Mouse (Mus musculus) MEL (cell line): Measurements from ENCODE around the gene Cox5a. TPM values are rescaled to one million over a fixed set of nuclear protein-coding genes. Genes with fewer than 3 reads are reported as not detected.
A peak's percentile ranks its signal among the peaks of the same experiment; 100 is the strongest.

Source experiments
- DNase-seq: peaks from one replicate; pipeline ENCODE4 v3.0.0; 2011; ENCODE audit warnings: low read depth, low spot score
- H3K27ac ChIP-seq: 2 replicates; pipeline ENCODE4 v1.5.1; 2012; ENCODE audit warnings: low read depth, mild to moderate bottlenecking, control low read depth, low read length, moderate library complexity; ENCODE audit not compliant: control insufficient read depth
- H3K27me3 ChIP-seq, 2 experiments: fragments of 150-350 bp in 1 of 2; sonication (generic) in 1 of 2; 2 replicates each; pipeline ENCODE4 v1.6.1; 2012; ENCODE audit warnings: low read length in 2 of 2, mild to moderate bottlenecking in 2 of 2, improper control_type of control experiment in 1 of 2, moderate library complexity in 1 of 2; ENCODE audit not compliant: insufficient read depth in 2 of 2, control insufficient read depth in 1 of 2
- H3K36me3 ChIP-seq, 2 experiments: 2 replicates each; pipeline ENCODE4 v1.6.1; 2012 to 2014; ENCODE audit warnings: low read length in 2 of 2, improper control_type of control experiment in 1 of 2, inconsistent platforms in 1 of 2, mild to moderate bottlenecking in 1 of 2; ENCODE audit not compliant: insufficient read depth in 2 of 2, control insufficient read depth in 1 of 2
- H3K4me1 ChIP-seq, 2 experiments: fragments of 150-350 bp in 1 of 2; sonication (generic) in 1 of 2; 2 replicates each; pipeline ENCODE4 v1.6.1; 2012; ENCODE audit warnings: low read length in 2 of 2, improper control_type of control experiment in 1 of 2, mild to moderate bottlenecking in 1 of 2; ENCODE audit not compliant: insufficient read depth in 2 of 2, control insufficient read depth in 1 of 2
- H3K4me3 ChIP-seq, 2 experiments: fragments of 150-350 bp in 1 of 2; sonication (generic) in 1 of 2; 2 replicates each; pipeline ENCODE4 v1.5.1; 2012; ENCODE audit warnings: low read depth in 2 of 2, low read length in 2 of 2, mild to moderate bottlenecking in 2 of 2, moderate library complexity in 2 of 2, control low read depth in 1 of 2, improper control_type of control experiment in 1 of 2; ENCODE audit not compliant: control insufficient read depth in 1 of 2, insufficient read depth in 1 of 2
- H3K79me2 ChIP-seq: 2 replicates; pipeline ENCODE4 v1.6.1; 2012; ENCODE audit warnings: mild to moderate bottlenecking, low read length, moderate library complexity; ENCODE audit not compliant: control insufficient read depth, poor library complexity, insufficient read depth
- H3K9ac ChIP-seq: 2 replicates; pipeline ENCODE4 v1.6.1; 2012; ENCODE audit warnings: low read depth, mild to moderate bottlenecking, control low read depth, low read length, moderate library complexity; ENCODE audit not compliant: control insufficient read depth, poor library complexity, severe bottlenecking
- H3K9me3 ChIP-seq: fragments of 150-350 bp; sonication (generic); replicated peaks from 2 replicates; pipeline ENCODE4 v1.6.1; 2012; ENCODE audit warnings: mild to moderate bottlenecking, low read length, improper control_type of control experiment, moderate library complexity; ENCODE audit not compliant: insufficient read depth
- BHLHE40 ChIP-seq: IDR thresholded peaks from 2 replicates; pipeline ENCODE4 v1.6.1; 2012; ENCODE audit warnings: low read depth, mild to moderate bottlenecking, inconsistent platforms, low read length, improper control_type of control experiment, borderline replicate concordance
- CHD1 ChIP-seq: IDR thresholded peaks from 2 replicates; pipeline ENCODE4 v1.6.1; 2012; ENCODE audit warnings: low read depth, mild to moderate bottlenecking, inconsistent platforms, low read length, improper control_type of control experiment
- CTCF ChIP-seq, 3 experiments: IDR thresholded peaks in 2 of 3; conservative IDR thresholded peaks in 1 of 3; 2 replicates each; pipeline ENCODE4 v1.5.1; 2011 to 2012; ENCODE audit warnings: low read length in 3 of 3, low read depth in 2 of 3, mild to moderate bottlenecking in 2 of 3, improper control_type of control experiment in 1 of 3, inconsistent platforms in 1 of 3, mixed read lengths in 1 of 3, moderate library complexity in 1 of 3; ENCODE audit not compliant: control insufficient read depth in 1 of 3, insufficient read depth in 1 of 3, poor library complexity in 1 of 3, severe bottlenecking in 1 of 3
- E2F4 ChIP-seq: IDR thresholded peaks from 2 replicates; pipeline ENCODE4 v1.6.1; 2011; ENCODE audit warnings: low read depth, low read length, improper control_type of control experiment, borderline replicate concordance
- ELF1 ChIP-seq: IDR thresholded peaks from 2 replicates; pipeline ENCODE4 v1.6.1; 2014; ENCODE audit warnings: low read depth, mild to moderate bottlenecking, inconsistent platforms, low read length, improper control_type of control experiment, moderate library complexity
- EP300 ChIP-seq, 2 experiments: IDR thresholded peaks; 2 replicates each; pipeline ENCODE4 v1.6.1; 2011; ENCODE audit warnings: improper control_type of control experiment in 2 of 2, low read length in 2 of 2, low read depth in 1 of 2, mild to moderate bottlenecking in 1 of 2
- ETS1 ChIP-seq: IDR thresholded peaks from 2 replicates; pipeline ENCODE4 v1.6.1; 2012; ENCODE audit warnings: low read depth, mild to moderate bottlenecking, inconsistent platforms, low read length, improper control_type of control experiment, moderate library complexity
- GABPA ChIP-seq: IDR thresholded peaks from 2 replicates; pipeline ENCODE4 v1.6.1; 2012; ENCODE audit warnings: low read depth, mild to moderate bottlenecking, inconsistent platforms, low read length, improper control_type of control experiment, moderate library complexity
- GATA1 ChIP-seq: IDR thresholded peaks from 2 replicates; pipeline ENCODE4 v1.6.1; 2011; ENCODE audit warnings: low read depth, low read length, improper control_type of control experiment
- HCFC1 ChIP-seq: IDR thresholded peaks from 2 replicates; pipeline ENCODE4 v1.6.1; 2012; ENCODE audit warnings: low read depth, mild to moderate bottlenecking, inconsistent platforms, low read length, improper control_type of control experiment, moderate library complexity
- JUND ChIP-seq: IDR thresholded peaks from 2 replicates; pipeline ENCODE4 v1.6.1; 2011; ENCODE audit warnings: low read depth, mild to moderate bottlenecking, improper control_type of control experiment, low read length
- KAT2A ChIP-seq: conservative IDR thresholded peaks from 2 replicates; pipeline ENCODE4 v1.6.1; 2012; ENCODE audit warnings: low read depth, low read length, improper control_type of control experiment, inconsistent platforms
- MAFK ChIP-seq: IDR thresholded peaks from 2 replicates; pipeline ENCODE4 v1.6.1; 2011; ENCODE audit warnings: low read depth, mild to moderate bottlenecking, low read length, improper control_type of control experiment, borderline replicate concordance
- MAX ChIP-seq: IDR thresholded peaks from 2 replicates; pipeline ENCODE4 v1.6.1; 2011; ENCODE audit warnings: low read length, improper control_type of control experiment
- MXI1 ChIP-seq: IDR thresholded peaks from 2 replicates; pipeline ENCODE4 v1.6.1; 2011; ENCODE audit warnings: mild to moderate bottlenecking, low read depth, low read length, improper control_type of control experiment
- MYB ChIP-seq: IDR thresholded peaks from 2 replicates; pipeline ENCODE4 v1.6.1; 2011; ENCODE audit warnings: mild to moderate bottlenecking, low read depth, low read length, improper control_type of control experiment
- MYC ChIP-seq: IDR thresholded peaks from 2 replicates; pipeline ENCODE4 v1.6.1; 2011; ENCODE audit warnings: low read depth, mild to moderate bottlenecking, low read length, improper control_type of control experiment, moderate library complexity
- NELFE ChIP-seq: IDR thresholded peaks from 2 replicates; pipeline ENCODE4 v1.6.1; 2011; ENCODE audit warnings: low read depth, low read length, improper control_type of control experiment
- NRF1 ChIP-seq: IDR thresholded peaks from 2 replicates; pipeline ENCODE4 v1.6.1; 2014; ENCODE audit warnings: low read depth, mild to moderate bottlenecking, inconsistent platforms, low read length, improper control_type of control experiment, moderate library complexity; ENCODE audit not compliant: poor library complexity, insufficient read depth, severe bottlenecking
- POLR2A ChIP-seq, 2 experiments: IDR thresholded peaks; 2 replicates each; pipeline ENCODE4 v1.6.1; 2011 to 2012; ENCODE audit warnings: low read length in 2 of 2, mild to moderate bottlenecking in 2 of 2, control low read depth in 1 of 2, improper control_type of control experiment in 1 of 2, low read depth in 1 of 2, moderate library complexity in 1 of 2; ENCODE audit not compliant: control insufficient read depth in 1 of 2, insufficient read depth in 1 of 2, poor library complexity in 1 of 2
- POLR2AphosphoS2 ChIP-seq: IDR thresholded peaks from 2 replicates; pipeline ENCODE4 v1.6.1; 2011; ENCODE audit warnings: low read length, improper control_type of control experiment
- POLR2AphosphoS5 ChIP-seq: IDR thresholded peaks from 2 replicates; pipeline ENCODE4 v1.6.1; 2012; ENCODE audit warnings: low read depth, borderline replicate concordance, mild to moderate bottlenecking, inconsistent platforms, low read length, moderate library complexity, mixed read lengths
- RAD21 ChIP-seq: IDR thresholded peaks from 2 replicates; pipeline ENCODE4 v1.6.1; 2011; ENCODE audit warnings: mild to moderate bottlenecking, low read depth, low read length, improper control_type of control experiment
- SIN3A ChIP-seq: IDR thresholded peaks from 2 replicates; pipeline ENCODE4 v1.6.1; 2012; ENCODE audit warnings: low read length, improper control_type of control experiment, inconsistent platforms
- SMC3 ChIP-seq: IDR thresholded peaks from 2 replicates; pipeline ENCODE4 v1.6.1; 2011; ENCODE audit warnings: low read depth, low read length, improper control_type of control experiment
- TAL1 ChIP-seq: IDR thresholded peaks from 2 replicates; pipeline ENCODE4 v1.6.1; 2012; ENCODE audit warnings: mild to moderate bottlenecking, inconsistent platforms, low read length, moderate library complexity, mixed read lengths
- TBP ChIP-seq: IDR thresholded peaks from 2 replicates; pipeline ENCODE4 v1.8.0; 2011; ENCODE audit warnings: low read depth, low read length, improper control_type of control experiment
- TCF12 ChIP-seq: IDR thresholded peaks from 2 replicates; pipeline ENCODE4 v1.6.1; 2014; ENCODE audit warnings: low read depth, mild to moderate bottlenecking, inconsistent platforms, low read length, improper control_type of control experiment, moderate library complexity
- UBTF ChIP-seq: IDR thresholded peaks from 2 replicates; pipeline ENCODE4 v1.6.1; 2012; ENCODE audit warnings: low read depth, mild to moderate bottlenecking, inconsistent platforms, low read length, improper control_type of control experiment, moderate library complexity, borderline replicate concordance; ENCODE audit not compliant: insufficient read depth
- USF1 ChIP-seq: IDR thresholded peaks from 2 replicates; pipeline ENCODE4 v1.6.1; 2014; ENCODE audit warnings: low read depth, mild to moderate bottlenecking, inconsistent platforms, low read length, improper control_type of control experiment, moderate library complexity
- USF2 ChIP-seq, 2 experiments: IDR thresholded peaks; 2 replicates each; pipeline ENCODE4 v1.6.1; 2011 to 2012; ENCODE audit warnings: improper control_type of control experiment in 2 of 2, low read length in 2 of 2, borderline replicate concordance in 1 of 2, inconsistent platforms in 1 of 2, low read depth in 1 of 2, mild to moderate bottlenecking in 1 of 2; ENCODE audit not compliant: insufficient read depth in 1 of 2
- ZKSCAN1 ChIP-seq: IDR thresholded peaks from 2 replicates; pipeline ENCODE4 v1.6.1; 2012; ENCODE audit warnings: low read depth, mild to moderate bottlenecking, inconsistent platforms, low read length, improper control_type of control experiment, moderate library complexity
- ZMIZ1 ChIP-seq: IDR thresholded peaks from 2 replicates; pipeline ENCODE4 v1.6.1; 2012; ENCODE audit warnings: low read depth, mild to moderate bottlenecking, inconsistent platforms, low read length, improper control_type of control experiment, moderate library complexity
- ZNF384 ChIP-seq: IDR thresholded peaks from 2 replicates; pipeline ENCODE4 v1.6.1; 2012; ENCODE audit warnings: low read depth, mild to moderate bottlenecking, inconsistent platforms, low read length, improper control_type of control experiment
- polyA plus RNA-seq, 2 experiments: library from polyadenylated mRNA; stranded (reverse) in 1 of 2; unstranded in 1 of 2; fragments of >175 nt in 1 of 2; fragments of >200 nt in 1 of 2; gene quantifications; 2 replicates each; pipeline versions ENCODE4 v1.2.1 to v1.2.4; 2012; ENCODE audit warnings: low replicate concordance in 2 of 2, low read depth in 1 of 2; ENCODE audit not compliant: insufficient read length in 2 of 2, insufficient read depth in 1 of 2, missing spikeins in 1 of 2
- total RNA-seq: library from RNA; depleted of rRNA; stranded (reverse); fragments of 300-350 nt; gene quantifications from 2 replicates; pipeline ENCODE4 v1.2.3, GENCODE M21; 2012; rRNA removed

Gene Cox5a
- 364 and 367 TPM in 2 replicates for total RNA-seq
- 100 to 1,000 TPM in 1 of 2 experiments, not detected in 1; 400 TPM for polyA plus RNA-seq

- peaks cover 9 to 15% of the 10 kb centered on the region in 2 experiments for H3K4me1 ChIP-seq
- peak within 1 kb of the TSS; percentile 86 for H3K9ac ChIP-seq
- peak within 1 kb of the TSS; percentile 64 for H3K27ac ChIP-seq
- TF ChIP-seq MAFK (no peak), RAD21 (no peak), POLR2AphosphoS5 (0 out of 2 replicates have a peak, but pooled peaks have one; percentile 27), TBP (no peak; the same call in none of the 2 replicates), POLR2A (IDR thresholded peaks at IDR 0.05; ENCODE audit: control insufficient read depth in 1 of 2, insufficient read depth in 1 of 2, low read depth in 1 of 2, low read length in 2 of 2, poor library complexity in 1 of 2) (peak; percentile 93 to 99), TAL1 (no peak), MAX (peak; percentile 90), ELF1 (peak; percentile 81), GATA1 (no peak), SIN3A (peak; percentile 84), TCF12 (peak; percentile 79), USF2 (IDR thresholded peaks at IDR 0.05; ENCODE audit: borderline replicate concordance in 1 of 2, insufficient read depth in 1 of 2, low read depth in 1 of 2, low read length in 2 of 2) (no peak), CHD1 (no peak), BHLHE40 (no peak), MYB (no peak), HCFC1 (peak; percentile 87), ZMIZ1 (peak; percentile 90), MYC (peak; percentile 93), ZKSCAN1 (no peak), ETS1 (peak; percentile 32; the same call in 1 of the 2 replicates), UBTF (0 out of 2 replicates have a peak, but pooled peaks have one; percentile 64), NRF1 (peak; percentile 44; the same call in 1 of the 2 replicates), JUND (no peak), E2F4 (peak; percentile 61; the same call in 1 of the 2 replicates), SMC3 (no peak), POLR2AphosphoS2 (peak; percentile 90), CTCF (IDR thresholded peaks at IDR 0.05 in 2 of 3, conservative IDR thresholded peaks at IDR 0.05 in 1 of 3; ENCODE audit: control insufficient read depth in 1 of 3, insufficient read depth in 1 of 3, low read depth in 2 of 3, low read length in 3 of 3, poor library complexity in 1 of 3, severe bottlenecking in 1 of 3) (no peak), NELFE (peak; percentile 98), MXI1 (peak; percentile 91; the same call in 1 of the 2 replicates), USF1 (no peak), ZNF384 (no peak), EP300 (IDR thresholded peaks at IDR 0.05; ENCODE audit: low read depth in 1 of 2, low read length in 2 of 2) (no peak; a peak in 1 of 4 replicates), GABPA (no peak), KAT2A (no peak; the same call in 1 of the 2 replicates)
Measured at GRCm38 (mm10) chr9:57521056-57521911, at the start of gene Cox5a. Gene Cox5a (plus strand): TSS chr9:57521274.

More at GRCm38 (mm10) chr9:57521056-57521911, at the start of gene Cox5a:
- peak; percentile 96 for DNase-seq
- H3K9me3 ChIP-seq: no peaks in the 10 kb centered on the region
- peak within 1 kb of the TSS; percentile 79 to 98 for H3K4me3 ChIP-seq
- H3K27me3 ChIP-seq: no peaks in the 10 kb centered on the region
- peaks cover 0 to 32% of the 10 kb centered on the region in 2 experiments; a peak in 3 of 4 replicates for H3K36me3 ChIP-seq
- H3K79me2 ChIP-seq: peaks cover 48% of the 10 kb centered on the region
